In genomic region chr1:162859996-162860605, GRCm38 (mm10) we compare ENCODE assay signal across 9 mouse cellular contexts. TPM values are rescaled to one million over a fixed set of nuclear protein-coding genes. Genes with fewer than 3 reads are reported as not detected.
DNase-seq lines count a peak whose midpoint lies in the region; ATAC-seq and TF ChIP-seq lines count a peak whose summit lies in the region.
"Had no signal": no experiment of that assay in that cellular context is flagged by ENCODE, and none has a peak within 500 bp of the region (broad histone marks: within the 10 kb centered on the region; RNA-seq: fewer than 3 reads in every experiment).

No protein-coding gene starts in this region.

- H3K9ac ChIP-seq in lung, embryonic 14.5 days: no peak overlapping the region
- no peak overlapping the region for H3K9ac ChIP-seq in forebrain, embryonic 14.5 days (ENCODE audit: low read length)
- H3K9ac ChIP-seq: liver, embryonic 13.5 days had no signal

- H3K9me3 ChIP-seq in lung, embryonic 14.5 days (ENCODE audit: low read depth, low read length): no peaks in the 10 kb centered on the region
- no peaks in the 10 kb centered on the region for H3K9me3 ChIP-seq in forebrain, embryonic 14.5 days (replicated peaks; ENCODE audit: control insufficient read depth, low read length)
- H3K9me3 ChIP-seq: liver, embryonic 13.5 days had no signal

- no peak overlapping the region for H3K4me3 ChIP-seq in lung, embryonic 14.5 days (ENCODE audit: low read depth, low read length)
- no peak overlapping the region for H3K4me3 ChIP-seq in forebrain, embryonic 14.5 days (ENCODE audit: low read depth, low read length)
- H3K4me3 ChIP-seq: liver, embryonic 13.5 days had no signal

- H3K4me1 ChIP-seq in lung, embryonic 14.5 days (ENCODE audit: insufficient read depth): no peaks in the 10 kb centered on the region
- no peaks in the 10 kb centered on the region for H3K4me1 ChIP-seq in forebrain, embryonic 14.5 days (ENCODE audit: control insufficient read depth, insufficient read depth, low read length)

- H3K27me3 ChIP-seq in lung, embryonic 14.5 days (ENCODE audit: insufficient read depth, low read length): no peaks in the 10 kb centered on the region
- H3K27me3 ChIP-seq in forebrain, embryonic 14.5 days (replicated peaks; ENCODE audit: control insufficient read depth, insufficient read depth, low read length): no peaks in the 10 kb centered on the region
- H3K27me3 ChIP-seq: liver, embryonic 13.5 days had no signal

- peak; percentile 42; the same call in 1 of the 2 replicates for ATAC-seq in lung, embryonic 14.5 days (ENCODE audit: insufficient read depth)
- 0 out of 2 replicates have a peak, but pooled peaks have one; percentile 13 for ATAC-seq in forebrain, embryonic 14.5 days

- no peak overlapping the region for H3K27ac ChIP-seq in lung, embryonic 14.5 days (ENCODE audit: low read depth)
- no peak overlapping the region for H3K27ac ChIP-seq in forebrain, embryonic 14.5 days (ENCODE audit: low read depth, low read length)
- H3K27ac ChIP-seq: liver, embryonic 13.5 days had no signal

- TF ChIP-seq CTCF in lung, embryonic 14.5 days (IDR thresholded peaks at IDR 0.05; ENCODE audit: low read depth): no peak

- H3K4me2 ChIP-seq in lung, embryonic 14.5 days: no peak overlapping the region
- H3K4me2 ChIP-seq in forebrain, embryonic 14.5 days (ENCODE audit: low read length): no peak overlapping the region
- H3K4me2 ChIP-seq: liver, embryonic 13.5 days had no signal

- DNase-seq in lung, embryonic 14.5 days: peak; percentile 44
- DNase-seq in lung, postnatal 25 days (ENCODE audit: low spot score): no peak
- DNase-seq in forebrain, embryonic 14.5 days (ENCODE audit: low spot score): peak; percentile 12
- peak; percentile 57 for DNase-seq in kidney, postnatal 10 days
- peak; percentile 49 for DNase-seq in skeletal muscle tissue, adult 2 months (ENCODE audit: low read depth, low spot score)
- no peak for DNase-seq in urinary bladder, adult 2 months (ENCODE audit: low spot score)
- DNase-seq in right cerebral cortex, adult 2 months (ENCODE audit: low spot score in 2 of 2): no peak
- DNase-seq in ovary, adult 18-20 months (ENCODE audit: low spot score): no peak
- DNase-seq: liver, embryonic 13.5 days had no signal

- H3K36me3 ChIP-seq in lung, embryonic 14.5 days (ENCODE audit: insufficient read depth): no peaks in the 10 kb centered on the region
- no peaks in the 10 kb centered on the region for H3K36me3 ChIP-seq in forebrain, embryonic 14.5 days (ENCODE audit: control insufficient read depth, insufficient read depth, low read length)
- H3K36me3 ChIP-seq: liver, embryonic 13.5 days had no signal

- 58% methylated on average over 9 of the region's 9 CpGs for WGBS in lung, embryonic 14.5 days
- WGBS in forebrain, embryonic 14.5 days: 78% methylated on average over 9 of the region's 9 CpGs

RNA-seq across cellular contexts. Expression of gene Fmo1, which starts 6.3 kb away (rescaled TPM):
- polyA plus RNA-seq in lung, embryonic 14.5 days (2014; fragmentation: Nextera tagmentation; extraction: Ambion mirVana): 3.4 and 6.4 TPM in 2 replicates
- polyA plus RNA-seq in forebrain, embryonic 14.5 days (2014; fragmentation: Nextera tagmentation; extraction: Ambion mirVana): 18.1 and 24.8 TPM in 2 replicates
- polyA plus RNA-seq in urinary bladder, adult 2 months (2012; rRNA removed): 120 and 150 TPM in 2 replicates

RNA-seq across cellular contexts. Expression of gene Fmo2, which starts 38.4 kb away (rescaled TPM):
- polyA plus RNA-seq in lung, embryonic 14.5 days (2014; fragmentation: Nextera tagmentation; extraction: Ambion mirVana): 3.4 and 5.3 TPM in 2 replicates
- polyA plus RNA-seq in forebrain, embryonic 14.5 days (2014; fragmentation: Nextera tagmentation; extraction: Ambion mirVana): 0.06 and 0.64 TPM in 2 replicates
- polyA plus RNA-seq in urinary bladder, adult 2 months (2012; rRNA removed): 249 and 256 TPM in 2 replicates

RNA-seq across cellular contexts. Expression of gene Fmo4, which starts 46.3 kb away (rescaled TPM):
- polyA plus RNA-seq in lung, embryonic 14.5 days (2014; fragmentation: Nextera tagmentation; extraction: Ambion mirVana): 0.38 and 0.85 TPM in 2 replicates
- 0.12 and 0.22 TPM in 2 replicates for polyA plus RNA-seq in forebrain, embryonic 14.5 days (2014; fragmentation: Nextera tagmentation; extraction: Ambion mirVana)
- 1.2 and 1.7 TPM in 2 replicates for polyA plus RNA-seq in urinary bladder, adult 2 months (2012; rRNA removed)

Comparison
In these comparisons a context has a peak if more than half of its experiments do, and no peak if none do; other contexts are left out.
1. DNase-seq: peak in lung, embryonic 14.5 days (single experiment), forebrain, embryonic 14.5 days (single experiment), kidney, postnatal 10 days (single experiment) and skeletal muscle tissue, adult 2 months (single experiment); none in lung, postnatal 25 days (single experiment), urinary bladder, adult 2 months (single experiment), right cerebral cortex, adult 2 months (0 of 2) and ovary, adult 18-20 months (single experiment).
2. RNA of gene Fmo2, which starts 38.4 kb away (polyA plus RNA-seq): 249 to 256 TPM in urinary bladder, adult 2 months; 3.4 to 5.3 TPM in lung, embryonic 14.5 days and 0.06 to 0.64 TPM in forebrain, embryonic 14.5 days; every median in the first group is over 10 times any median in the second.